Mouse (Mus musculus) intestine, embryonic 14.5 days (tissue): ENCODE measurements at regions not wholly inside any gene's neighbourhood (a gene's known extent, or its start where the extent isn't known, plus 50 kb on each side); places are given as distances from the start of the nearest gene placed in this dataset.

Source experiments
- ATAC-seq: fragments of 200-750 bp; cut with Nextera tagmentation; replicated peaks from 2 replicates; pipeline ENCODE4 v1.8.0; 2017; ENCODE audit warnings: low read depth, moderate number of reproducible peaks, moderate TSS enrichment, moderate library complexity; ENCODE audit not compliant: low FRiP score, low TSS enrichment
- DNase-seq: peaks from one replicate; pipeline ENCODE4 v3.0.0-alpha.2; 2018; ENCODE audit warnings: low spot score
- H3K27ac ChIP-seq: fragments of 300-500 bp; sonication (generic); 2 replicates; pipeline ENCODE4 v1.5.1; 2014; ENCODE audit warnings: low read depth, mild to moderate bottlenecking, control low read depth
- H3K27me3 ChIP-seq: fragments of 300-500 bp; sonication (generic); replicated peaks from 2 replicates; pipeline ENCODE4 v1.6.1; 2014; ENCODE audit warnings: low read length, control low read depth; ENCODE audit not compliant: control insufficient read depth, insufficient read depth
- H3K36me3 ChIP-seq: fragments of 300-500 bp; sonication (generic); 2 replicates; pipeline ENCODE4 v1.6.1; 2014; ENCODE audit warnings: low read length, control low read depth; ENCODE audit not compliant: control insufficient read depth, insufficient read depth
- H3K4me1 ChIP-seq: fragments of 300-500 bp; sonication (generic); replicated peaks from 2 replicates; pipeline ENCODE4 v1.6.1; 2014; ENCODE audit warnings: low read length, control low read depth, mixed read lengths; ENCODE audit not compliant: control insufficient read depth, insufficient read depth
- H3K4me2 ChIP-seq: fragments of 300-500 bp; sonication (generic); 2 replicates; pipeline ENCODE4 v1.6.1; 2014; ENCODE audit warnings: low read length
- H3K4me3 ChIP-seq: fragments of 300-500 bp; sonication (generic); 2 replicates; pipeline ENCODE4 v1.5.1; 2014; ENCODE audit warnings: low read depth, low read length, control low read depth, mixed read lengths
- H3K9ac ChIP-seq: fragments of 300-500 bp; sonication (generic); 2 replicates; pipeline ENCODE4 v1.6.1; 2014; ENCODE audit warnings: mild to moderate bottlenecking, low read length
- H3K9me3 ChIP-seq: fragments of 300-500 bp; sonication (generic); 2 replicates; pipeline ENCODE4 v1.6.1; 2016; ENCODE audit warnings: low read length, control low read depth; ENCODE audit not compliant: control insufficient read depth
- WGBS: fragments of 180-500 bp; shearing (Covaris S2); extraction: QIAGEN DNeasy Blood & Tissue Kit; methylation state at CpG from one replicate; pipeline ENCODE4 v1.1.7; 2014; 5-methylcytosine and 5-hydroxymethylcytosine counted together

- Histone ChIP-seq H3K27me3 (no peaks in the 10 kb centered on the region), H3K4me3 (no peak overlapping the region), H3K9ac (no peak overlapping the region), H3K4me1 (no peaks in the 10 kb centered on the region), H3K27ac (no peak overlapping the region), H3K9me3 (no peaks in the 10 kb centered on the region), H3K36me3 (no peaks in the 10 kb centered on the region), H3K4me2 (no peak overlapping the region)
- ATAC-seq (no peak), DNase-seq (no peak)
- WGBS, result 71% methylated on average over 6 of the region's 6 CpGs
These were observed 286.8 kb upstream of the Xrcc4 start for GRCm38 (mm10) chr13:90376207-90376606.

GRCm38 (mm10) chr13:90371415-90372150, 282.2 kb upstream of the Xrcc4 start:
- no peak overlapping the region for H3K4me3 ChIP-seq
- no peak overlapping the region for H3K27ac ChIP-seq
- no peaks in the 10 kb centered on the region for H3K27me3 ChIP-seq
- no peaks in the 10 kb centered on the region for H3K4me1 ChIP-seq
- H3K9me3 ChIP-seq, result no peaks in the 10 kb centered on the region
- ATAC-seq, result no peak
- WGBS, result 78% methylated on average over 4 of the region's 4 CpGs
- H3K4me2 ChIP-seq, result no peak overlapping the region
- no peak overlapping the region for H3K9ac ChIP-seq
- no peaks in the 10 kb centered on the region for H3K36me3 ChIP-seq
- DNase-seq, result no peak

GRCm38 (mm10) chr13:90370746-90371414, 281.5 kb upstream of the Xrcc4 start:
- ATAC-seq, result no peak
- Histone ChIP-seq H3K4me2 (no peak overlapping the region), H3K4me1 (no peaks in the 10 kb centered on the region), H3K9ac (no peak overlapping the region), H3K4me3 (no peak overlapping the region), H3K36me3 (no peaks in the 10 kb centered on the region), H3K9me3 (no peaks in the 10 kb centered on the region), H3K27me3 (no peaks in the 10 kb centered on the region), H3K27ac (no peak overlapping the region)
- WGBS, result 78% methylated on average over 3 of the region's 3 CpGs
- DNase-seq, result no peak

- no peak for DNase-seq
- Histone ChIP-seq H3K36me3 (no peaks in the 10 kb centered on the region), H3K27me3 (no peaks in the 10 kb centered on the region), H3K27ac (no peak overlapping the region), H3K4me3 (no peak overlapping the region), H3K9ac (no peak overlapping the region), H3K9me3 (no peaks in the 10 kb centered on the region), H3K4me1 (no peaks in the 10 kb centered on the region), H3K4me2 (no peak overlapping the region)
- ATAC-seq, result no peak
- 88% methylated on average over 4 of the region's 4 CpGs for WGBS
These were observed 275.2 kb upstream of the Xrcc4 start for GRCm38 (mm10) chr13:90364518-90365027.

GRCm38 (mm10) chr13:90359861-90360601, 270.6 kb upstream of the Xrcc4 start:
- 57% methylated on average over 10 of the region's 10 CpGs for WGBS
- no peaks in the 10 kb centered on the region for H3K9me3 ChIP-seq
- H3K9ac ChIP-seq, result no peak overlapping the region
- no peaks in the 10 kb centered on the region for H3K27me3 ChIP-seq
- no peak for ATAC-seq
- H3K4me1 ChIP-seq, result no peaks in the 10 kb centered on the region
- no peak overlapping the region for H3K4me2 ChIP-seq
- H3K36me3 ChIP-seq, result no peaks in the 10 kb centered on the region
- DNase-seq, result no peak
- no peak overlapping the region for H3K4me3 ChIP-seq
- H3K27ac ChIP-seq, result no peak overlapping the region

GRCm38 (mm10) chr13:90358149-90358548, 268.7 kb upstream of the Xrcc4 start:
- DNase-seq (no peak), ATAC-seq (no peak)
- no peaks in the 10 kb centered on the region for H3K27me3 ChIP-seq
- no peaks in the 10 kb centered on the region for H3K4me1 ChIP-seq
- no peak overlapping the region for H3K27ac ChIP-seq
- no peaks in the 10 kb centered on the region for H3K9me3 ChIP-seq
- no peak overlapping the region for H3K9ac ChIP-seq
- H3K36me3 ChIP-seq, result no peaks in the 10 kb centered on the region
- no peak overlapping the region for H3K4me3 ChIP-seq
- H3K4me2 ChIP-seq, result no peak overlapping the region
- 75% methylated on average over 1 of the region's 1 CpGs for WGBS

GRCm38 (mm10) chr13:90355602-90356001, 266.2 kb upstream of the Xrcc4 start:
- 93% methylated on average over 1 of the region's 1 CpGs for WGBS
- no peak for ATAC-seq
- H3K36me3 ChIP-seq, result no peaks in the 10 kb centered on the region
- H3K9me3 ChIP-seq, result no peaks in the 10 kb centered on the region
- no peak overlapping the region for H3K4me2 ChIP-seq
- H3K4me3 ChIP-seq, result no peak overlapping the region
- H3K4me1 ChIP-seq, result no peaks in the 10 kb centered on the region
- H3K9ac ChIP-seq, result no peak overlapping the region
- no peak for DNase-seq
- H3K27me3 ChIP-seq, result no peaks in the 10 kb centered on the region
- H3K27ac ChIP-seq, result no peak overlapping the region

- DNase-seq, result no peak
- no peak for ATAC-seq
- H3K4me2 ChIP-seq, result no peak overlapping the region
- no peaks in the 10 kb centered on the region for H3K9me3 ChIP-seq
- no peak overlapping the region for H3K4me3 ChIP-seq
- no peak overlapping the region for H3K9ac ChIP-seq
- 46% methylated on average over 4 of the region's 4 CpGs for WGBS
- no peaks in the 10 kb centered on the region for H3K4me1 ChIP-seq
- H3K27me3 ChIP-seq, result no peaks in the 10 kb centered on the region
- H3K27ac ChIP-seq, result no peak overlapping the region
- H3K36me3 ChIP-seq, result no peaks in the 10 kb centered on the region
These were observed 253.4 kb upstream of the Xrcc4 start for GRCm38 (mm10) chr13:90342823-90343222.
